Mouse (Mus musculus) left cerebral cortex, adult 9 months (tissue): ENCODE data around the gene Prune1.

Experiments used
- DNase-seq, 2 experiments: peaks; one replicate each; pipeline ENCODE4 v3.0.0; 2022; ENCODE audit warnings: low spot score in 2 of 2

Gene Prune1

GRCm38 (mm10) chr3:95281216-95282126, at the start of gene Prune1, which contains the start of gene Mindy1:
Gene Prune1 (minus strand): TSS chr3:95282076.
Gene Mindy1 (plus strand): TSS chr3:95281345.
- DNase-seq = peak; percentile 96 to 99

GRCm38 (mm10) chr3:95331528-95331927, 49.7 kb upstream of the Prune1 start:
- DNase-seq = no peak

DNA sequence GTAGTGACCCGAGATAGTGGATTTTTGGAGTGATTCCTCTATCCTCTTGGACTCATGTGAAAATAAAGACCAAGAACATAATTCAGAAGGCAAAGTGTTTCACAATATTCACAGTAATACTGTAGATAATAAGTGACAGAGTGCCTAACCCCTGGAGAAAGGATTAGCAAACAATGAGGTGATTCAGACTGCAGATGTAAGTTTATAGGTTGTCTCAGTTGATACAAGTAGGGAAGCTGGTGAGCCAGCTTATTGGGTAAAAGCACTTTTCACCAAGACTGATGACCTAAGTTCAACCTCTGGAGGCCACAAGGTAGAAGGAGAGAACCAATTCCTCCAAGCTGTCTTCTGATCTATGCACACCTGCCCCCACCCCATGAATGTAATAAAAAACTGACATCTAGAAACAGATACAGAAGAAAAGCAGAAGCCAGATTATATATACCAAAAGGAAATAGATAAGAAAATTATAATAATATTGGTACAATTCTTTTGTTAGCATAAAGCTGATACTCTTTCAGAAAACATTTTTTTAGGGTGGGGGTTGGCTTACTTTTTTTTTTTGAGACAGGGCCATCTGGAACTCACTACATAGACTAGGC, 47.0 kb upstream of the Prune1 start:
- DNase-seq = no peak

GRCm38 (mm10) chr3:95324454-95325144, 42.7 kb upstream of the Prune1 start:
- no peak for DNase-seq

DNA sequence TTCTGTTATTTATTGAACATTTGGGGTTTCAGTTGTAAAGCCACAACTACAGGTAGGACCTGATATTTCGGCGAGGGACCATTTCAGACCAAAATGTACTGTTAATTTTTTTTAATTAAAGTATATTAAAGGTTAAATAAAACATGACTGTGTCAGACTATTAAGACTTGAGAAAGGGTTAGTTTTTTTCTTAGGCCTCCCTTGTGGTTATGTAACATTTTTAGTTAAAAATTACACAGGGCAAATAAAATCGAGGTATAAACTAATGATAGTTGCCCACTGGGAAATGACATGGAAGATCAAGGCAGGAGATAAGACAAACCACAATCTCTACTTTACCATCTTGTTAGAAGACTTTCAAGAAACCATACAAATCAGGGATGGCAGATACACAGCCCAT, 41.6 kb upstream of the Prune1 start:
- no peak for DNase-seq

- DNase-seq = peak in 1 of 2 experiments; percentile 33
Measured at GRCm38 (mm10) chr3:95319701-95320625, 38.1 kb upstream of the Prune1 start.

DNA sequence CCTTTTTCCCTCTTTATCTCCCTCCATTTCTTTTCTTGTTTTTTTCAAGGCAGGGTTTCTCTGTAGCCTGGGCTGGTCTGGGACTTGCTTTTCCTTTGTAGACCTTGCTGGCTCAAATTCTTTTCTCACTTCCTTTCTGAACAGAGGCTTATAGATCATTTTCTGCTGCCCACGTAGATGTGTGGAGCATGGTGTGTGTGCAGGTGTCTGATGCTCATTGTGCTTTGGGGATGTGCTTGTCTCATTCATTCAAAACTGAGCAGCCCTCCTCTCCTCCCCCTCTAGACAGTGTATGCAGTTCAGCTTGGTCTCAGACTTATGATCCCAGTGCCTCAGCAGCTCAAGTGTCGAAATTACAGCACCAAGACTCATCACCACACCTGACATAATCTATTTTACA, 37.2 kb upstream of the Prune1 start:
- DNase-seq = no peak

DNA sequence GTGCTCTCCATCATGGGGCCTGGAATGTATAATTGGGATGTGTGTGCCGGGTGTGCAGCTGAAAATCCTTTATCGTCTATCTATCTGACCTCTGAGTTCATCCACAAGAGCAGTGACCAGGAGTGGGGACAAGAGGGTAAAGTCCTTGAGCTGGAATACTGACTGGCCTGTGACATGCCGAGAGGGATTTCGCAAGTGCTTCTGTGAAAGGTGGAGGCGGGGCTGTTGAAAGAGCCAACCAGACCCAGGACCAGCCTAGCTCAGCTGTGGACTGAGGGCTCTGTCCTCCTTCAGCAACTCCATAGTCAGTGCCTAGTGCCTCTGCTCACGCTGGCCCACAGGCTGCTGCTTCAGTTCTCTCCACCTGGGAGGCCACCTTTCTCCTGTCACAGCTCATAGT, 36.7 kb upstream of the Prune1 start:
- DNase-seq = peak in 1 of 2 experiments; percentile 29

DNA sequence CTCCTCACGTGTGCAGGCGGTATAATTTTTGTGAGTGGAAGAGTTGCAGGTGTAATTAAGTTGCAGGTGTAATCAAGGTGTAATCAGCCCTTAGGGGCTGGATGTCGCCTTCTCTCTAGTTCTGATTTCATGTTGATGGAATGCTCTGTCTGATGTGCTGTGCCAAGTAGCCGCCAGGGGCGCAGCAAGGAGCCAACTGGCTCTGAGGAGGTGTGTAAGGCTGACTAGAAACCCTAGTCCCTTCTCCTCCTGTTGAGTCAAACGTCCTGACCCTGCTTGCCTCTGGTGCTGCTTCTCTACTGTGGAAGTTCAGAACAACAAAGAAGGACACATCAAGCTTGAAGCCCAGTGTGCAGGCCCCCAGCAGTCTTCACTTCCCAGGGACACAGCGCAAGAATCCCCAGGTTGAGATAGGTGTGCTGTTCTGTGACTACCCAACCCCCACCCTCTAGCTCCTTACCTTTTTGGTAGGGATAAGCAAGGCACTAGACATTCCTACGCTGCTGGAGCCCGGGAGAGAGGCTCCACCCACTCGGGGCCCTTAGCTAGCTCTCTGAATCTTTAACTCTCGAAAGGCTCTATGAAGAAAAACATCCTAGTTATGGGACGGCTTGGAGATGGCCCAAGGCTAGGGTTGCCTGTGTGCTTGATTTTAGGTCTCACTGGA, 35.7 kb upstream of the Prune1 start:
- DNase-seq = peak in 1 of 2 experiments; percentile 54

DNA sequence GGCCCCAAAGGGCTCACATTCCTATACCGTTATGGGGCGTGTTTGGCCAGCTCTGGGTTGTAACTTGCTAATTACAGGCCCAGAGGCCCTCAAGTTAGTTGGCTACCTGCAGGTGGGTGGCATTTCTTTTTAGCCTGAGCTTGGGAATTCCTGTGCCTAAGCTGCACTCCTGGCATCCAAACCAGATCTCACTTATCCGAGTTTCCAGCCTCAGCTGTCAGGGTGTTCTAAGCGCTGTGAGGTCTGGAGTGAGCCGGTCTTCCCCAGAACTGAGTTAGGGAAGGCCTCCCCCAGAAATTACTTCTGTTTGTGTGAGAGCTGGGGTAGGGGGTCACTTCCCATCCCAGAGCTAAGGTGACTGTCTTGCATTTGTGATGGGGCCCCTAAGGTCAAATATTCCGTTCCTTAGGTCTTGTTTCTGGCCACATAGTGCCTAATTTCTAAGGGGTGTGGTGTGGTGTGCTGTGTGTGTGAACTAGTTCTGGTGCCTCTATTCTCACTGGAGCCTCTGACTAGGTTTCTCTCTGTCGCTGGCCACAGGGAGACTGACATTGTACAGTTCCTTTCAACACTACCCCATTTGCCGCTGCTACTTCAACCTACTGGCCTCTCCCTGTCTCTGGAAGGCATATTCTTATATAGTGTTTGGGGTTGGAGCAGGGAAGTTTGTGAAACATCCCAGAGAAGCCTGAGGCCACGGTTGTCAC, 34.1 kb upstream of the Prune1 start:
- no peak for DNase-seq

DNA sequence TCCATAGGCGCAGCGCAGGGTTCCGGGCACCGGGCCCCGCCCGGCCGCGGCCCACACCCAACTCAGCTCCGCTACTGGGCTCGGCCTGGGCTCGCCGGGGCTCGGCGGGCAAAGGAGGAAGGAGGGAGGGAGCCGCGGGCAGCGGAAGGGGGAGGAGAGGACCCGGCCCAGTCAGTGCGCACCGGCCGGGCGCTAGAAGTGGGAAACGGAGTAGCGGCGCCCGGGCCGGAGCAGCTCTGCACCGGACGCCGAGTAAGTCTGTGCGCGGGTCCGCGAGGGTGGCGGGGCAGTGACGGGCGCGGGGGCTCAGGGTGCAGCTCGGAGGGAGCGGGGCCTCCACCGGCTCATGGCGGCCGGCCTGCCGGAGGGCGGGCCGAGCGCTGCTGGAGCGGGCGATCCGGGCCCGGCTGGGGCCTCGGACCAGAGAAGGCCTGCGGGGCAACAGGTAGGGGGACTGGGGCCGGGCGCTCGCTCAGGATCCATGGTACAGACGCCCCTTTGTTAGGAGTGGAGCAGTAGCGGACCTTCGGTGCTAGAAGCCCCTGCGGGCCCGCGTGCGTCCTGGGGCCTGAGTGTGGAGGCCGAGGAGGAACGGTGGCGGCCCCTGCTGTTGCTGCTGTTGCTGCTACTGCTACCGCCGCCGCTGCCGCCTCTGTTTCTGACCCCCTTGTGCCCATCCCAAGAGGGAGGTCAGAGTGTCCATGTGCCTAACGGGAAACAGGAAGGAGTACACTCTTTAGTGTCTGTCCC, 33.4 kb upstream of the Prune1 start:
- DNase-seq = peak in 1 of 2 experiments; percentile 68

- no peak for DNase-seq
Measured at GRCm38 (mm10) chr3:95314486-95315093, 32.7 kb upstream of the Prune1 start, which contains the start of gene Cers2. Gene Cers2 (plus strand): TSS chr3:95314791.

- DNase-seq = no peak
Measured at GRCm38 (mm10) chr3:95314075-95314474, 32.2 kb upstream of the Prune1 start.

DNA sequence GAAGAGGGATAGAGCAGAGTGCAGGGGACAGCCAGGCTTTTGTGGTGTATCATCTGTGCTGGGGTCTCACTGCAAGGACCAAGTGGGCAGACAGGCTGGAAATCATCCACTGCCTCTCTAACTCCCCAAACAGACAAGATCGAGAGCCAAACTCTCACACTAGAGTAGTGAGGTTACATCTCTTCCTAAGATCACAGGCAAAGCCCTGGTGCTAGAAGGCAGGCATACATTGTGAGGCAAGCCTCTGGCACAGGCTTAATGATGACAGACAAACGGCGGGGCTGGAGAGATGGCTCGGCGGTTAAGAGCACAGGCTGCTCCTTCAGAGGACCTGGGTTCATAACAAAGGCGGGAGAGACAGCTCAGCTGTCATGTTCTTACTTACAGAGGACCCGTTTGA, 31.6 kb upstream of the Prune1 start:
- DNase-seq = no peak

DNA sequence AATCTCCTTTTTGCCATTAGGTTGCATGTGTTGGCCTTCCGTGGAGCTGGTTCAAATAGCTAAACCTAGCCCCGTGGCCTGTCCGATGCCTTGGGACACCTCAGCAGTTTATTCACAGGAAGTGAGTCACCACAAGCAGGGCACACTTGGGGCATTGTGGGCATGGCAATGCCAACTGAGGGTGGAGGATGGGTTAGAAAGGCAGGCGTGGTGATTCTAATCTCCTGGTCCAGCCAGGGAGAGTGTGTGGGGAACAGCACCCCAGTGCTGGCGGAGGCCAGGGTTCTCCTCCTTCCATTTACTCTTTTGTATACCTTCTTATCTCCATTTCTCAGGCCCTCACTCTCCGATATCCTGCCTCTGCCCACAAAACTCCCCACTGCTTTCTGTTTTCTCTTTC, 30.7 kb upstream of the Prune1 start:
- DNase-seq = no peak

DNA sequence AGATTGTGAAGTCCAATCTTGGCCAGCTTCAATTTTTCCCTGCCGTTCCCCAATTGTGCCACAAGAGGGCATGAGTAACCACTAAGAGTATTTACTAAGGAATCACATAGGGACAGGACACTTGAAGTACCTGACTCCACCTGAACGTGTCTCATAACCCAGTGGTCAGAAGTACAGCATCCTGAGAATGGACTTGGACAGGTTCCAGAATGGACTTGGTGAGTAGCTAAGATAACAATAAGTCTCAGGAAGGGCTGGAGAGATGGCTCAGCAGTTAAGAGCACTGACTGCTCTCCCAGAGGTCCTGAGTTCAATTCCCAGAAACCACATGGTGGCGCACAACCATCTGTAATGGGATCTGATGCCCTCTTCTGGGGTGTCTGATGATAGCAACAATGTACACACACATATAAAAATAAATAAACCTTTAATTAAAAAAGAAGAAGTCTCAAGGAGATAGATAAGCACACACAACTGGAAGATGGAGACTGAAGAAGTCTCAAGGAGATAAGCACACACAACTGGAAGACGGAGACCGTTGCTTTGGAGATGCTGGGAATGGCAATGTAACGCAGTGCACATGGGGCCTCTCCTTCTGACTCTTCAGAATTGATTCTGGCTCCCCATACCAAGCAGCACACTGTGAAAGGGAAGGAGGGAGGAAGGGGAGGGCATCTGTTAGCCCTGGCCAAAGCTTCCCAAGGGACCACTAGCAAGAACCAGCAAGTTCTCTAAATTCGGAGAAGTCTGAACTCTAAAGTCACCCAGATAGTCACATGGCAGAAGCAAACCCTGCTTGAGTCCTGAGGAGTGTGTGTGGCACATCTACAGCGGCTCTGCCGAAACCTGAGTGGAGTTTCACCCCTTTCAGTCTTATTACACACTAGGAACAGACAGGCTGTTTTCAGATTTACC, 29.3 kb upstream of the Prune1 start:
- peak in 1 of 2 experiments; percentile 80 for DNase-seq

DNA sequence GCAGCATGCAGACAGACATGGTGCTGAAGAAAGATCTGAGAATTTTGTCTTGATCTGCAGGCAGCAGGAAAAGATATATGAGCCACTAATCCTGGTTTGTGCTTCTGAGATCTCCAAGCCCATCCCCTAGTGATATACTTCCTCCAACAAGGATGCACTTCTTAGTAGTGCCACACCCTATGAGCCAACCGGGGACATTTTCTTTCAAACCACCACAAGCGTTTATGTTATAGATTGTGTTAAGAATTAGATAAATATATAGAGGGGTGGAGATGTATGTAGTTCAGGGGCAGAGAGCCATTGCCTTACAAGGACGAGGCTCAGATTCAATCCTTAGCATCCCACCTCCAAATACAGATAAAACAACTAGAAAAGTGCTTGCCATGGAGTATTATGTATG, 28.6 kb upstream of the Prune1 start:
- DNase-seq = no peak

DNA sequence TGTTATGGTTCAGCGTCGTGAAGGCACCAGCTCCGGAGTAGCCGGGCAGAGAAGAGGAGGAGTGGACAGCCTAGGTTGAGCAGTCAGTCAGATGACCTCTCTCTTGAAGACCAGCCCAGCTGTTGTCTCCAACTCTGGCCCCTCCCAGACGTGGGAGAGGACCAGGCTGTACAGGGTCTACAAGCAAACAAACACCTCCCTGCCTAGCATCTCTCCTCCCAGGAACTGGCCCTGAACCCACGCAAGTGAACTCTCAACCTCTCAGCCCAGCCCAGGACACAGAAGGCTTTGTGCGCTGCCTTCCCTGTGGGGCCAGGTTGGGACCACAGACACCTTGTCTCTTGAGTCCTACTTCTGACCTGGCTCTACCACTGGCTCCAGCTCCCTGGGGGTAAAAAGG, 25.2 kb upstream of the Prune1 start, which contains the start of gene Anxa9:
Gene Anxa9 (minus strand): TSS at position 77 of the 400 bp plus-strand sequence.
- DNase-seq = no peak
